Mouse (Mus musculus) left cerebral cortex, postnatal 14 days (tissue): Measurements from ENCODE around the gene Olfr813. TPM values are rescaled to one million over a fixed set of nuclear protein-coding genes. Genes with fewer than 3 reads are reported as not detected.
"Not testable (repeated sequence)": the region's sequence is repeated elsewhere in the genome, so short reads cannot be mapped to it uniquely, and the experiment has no call there.

ENCODE experiments used
- DNase-seq, 2 experiments: peaks; one replicate each; pipeline ENCODE4 v3.0.0; 2021 to 2022; ENCODE audit warnings: low spot score in 2 of 2, mixed read lengths in 1 of 2
- intact Hi-C: fragments of 180-260 bp; cut with DNase I; formaldehyde crosslinking; loops from one replicate; pipeline ENCODE4 v1.15.1; 2025
- long read RNA-seq, 2 experiments: library from polyadenylated mRNA; stranded (forward); transcript quantifications; one replicate each; pipeline ENCODE4 v2.0.0; 2021
- total RNA-seq, 2 experiments: library from RNA; stranded (reverse); gene quantifications; 2 replicates each; pipeline ENCODE4 v1.2.3; 2021

The Olfr813 gene
- not detected for total RNA-seq
- long read RNA-seq, experiment 1 = 0 reads
- long read RNA-seq, experiment 2 = 0 reads

DNA sequence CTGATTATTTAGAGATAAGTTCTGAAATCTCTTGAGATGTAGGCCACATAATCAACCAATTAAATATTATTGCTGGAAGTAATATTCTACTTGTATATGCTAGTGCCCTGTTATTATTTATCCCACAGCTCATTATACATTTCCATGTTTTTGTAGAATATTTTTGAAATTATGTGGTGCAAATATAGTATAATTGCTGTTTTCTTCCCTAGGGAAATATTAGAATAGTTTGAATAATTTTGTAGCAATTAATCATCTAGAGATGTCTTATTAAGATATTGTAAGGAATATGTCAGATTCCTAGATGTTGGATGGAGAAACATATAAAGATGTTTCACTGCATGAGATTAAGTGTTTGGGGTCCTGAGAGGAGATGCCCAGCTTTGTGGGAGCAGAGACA is at the start of gene Olfr813:
Olfr813 (plus strand) TSS at position 301 of the 400 bp plus-strand sequence.
- no peak for DNase-seq
- intact Hi-C loops = no loop called here

DNA sequence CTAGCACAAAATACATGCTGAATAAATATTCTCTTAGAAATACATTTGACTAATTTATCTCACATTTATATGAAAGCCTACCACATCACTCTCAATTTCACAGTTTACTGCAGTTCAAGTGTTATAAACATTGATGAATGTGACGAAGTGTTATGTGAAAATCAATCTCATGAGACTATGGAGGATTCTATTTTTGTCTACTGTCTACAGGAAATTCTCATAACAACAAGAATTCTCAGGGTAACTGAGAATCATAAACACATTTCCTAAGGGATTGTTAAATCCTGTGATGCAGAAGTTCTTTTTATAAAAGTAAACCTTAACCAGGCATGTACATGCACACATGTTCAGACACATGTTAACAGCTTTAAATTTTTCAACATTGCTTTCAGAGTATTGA is 9.2 kb upstream of the Olfr813 start, which contains the start of gene Olfr812:
Olfr812 (minus strand) TSS at position 101 of the 400 bp plus-strand sequence.
- intact Hi-C loops = no loop called here
- DNase-seq = no peak

DNA sequence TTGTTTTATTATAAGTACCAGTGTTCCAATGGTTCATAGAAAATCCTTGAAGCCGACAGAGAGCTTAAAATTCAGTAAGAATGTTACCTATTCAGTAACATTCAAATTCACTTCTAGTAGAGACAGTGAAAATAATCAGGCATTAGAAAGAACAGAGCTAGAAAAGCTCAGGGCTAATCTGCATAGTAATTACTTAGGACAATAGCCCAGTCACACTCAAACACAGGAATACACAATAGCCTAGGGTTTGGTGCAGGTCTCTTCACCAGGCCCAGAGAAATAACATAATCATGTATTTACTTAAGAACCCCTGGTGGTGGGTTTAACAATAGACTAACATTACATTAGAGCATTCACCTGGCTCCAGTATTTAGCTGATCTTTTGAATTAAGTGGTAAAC is 7.8 kb upstream of the Olfr813 start:
- intact Hi-C loops = no loop called here
- DNase-seq = no peak

DNA sequence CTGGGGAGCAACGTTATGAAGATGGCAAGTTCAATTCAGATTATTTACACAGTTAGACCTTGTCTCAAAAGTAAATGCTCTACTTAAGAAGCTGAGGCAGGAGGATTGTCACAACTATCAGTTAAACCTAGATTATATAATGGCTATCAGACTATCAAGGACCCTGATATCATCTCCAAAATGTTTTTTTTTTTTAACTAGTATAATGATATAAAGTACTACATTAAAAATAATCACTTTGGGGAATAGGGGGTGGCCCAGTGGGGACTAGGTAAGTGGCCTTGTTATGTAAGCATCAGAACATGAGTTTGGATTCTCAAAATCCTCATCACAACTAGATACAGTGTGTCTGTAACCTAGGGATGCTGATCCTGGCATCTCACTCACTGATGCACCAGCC is 24.6 kb downstream of the Olfr813 start, which contains the start of gene Olfr814:
Olfr814 (minus strand) TSS at position 101 of the 400 bp plus-strand sequence.
- DNase-seq, intact Hi-C loops: not testable (repeated sequence)

DNA sequence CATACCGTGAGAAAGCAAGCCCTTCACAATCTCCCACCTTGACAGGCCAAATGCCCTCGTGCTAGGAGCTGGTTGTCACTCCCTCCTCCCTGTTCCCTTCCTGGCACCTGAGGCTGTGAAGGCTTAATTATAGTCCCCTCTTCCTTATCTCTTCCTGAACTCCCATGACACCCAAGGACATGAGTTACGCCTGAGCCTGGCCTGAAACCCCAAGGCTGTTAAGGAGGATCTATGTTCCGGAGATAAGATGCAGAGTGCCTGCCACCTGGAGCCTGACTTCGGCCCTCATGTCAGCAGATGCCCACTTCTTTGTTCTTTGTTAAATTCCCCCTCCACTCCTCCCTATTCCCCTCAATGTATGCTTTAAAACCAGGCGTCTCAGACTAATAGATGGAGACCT is 30.3 kb downstream of the Olfr813 start:
- DNase-seq, intact Hi-C loops: not testable (repeated sequence)

DNA sequence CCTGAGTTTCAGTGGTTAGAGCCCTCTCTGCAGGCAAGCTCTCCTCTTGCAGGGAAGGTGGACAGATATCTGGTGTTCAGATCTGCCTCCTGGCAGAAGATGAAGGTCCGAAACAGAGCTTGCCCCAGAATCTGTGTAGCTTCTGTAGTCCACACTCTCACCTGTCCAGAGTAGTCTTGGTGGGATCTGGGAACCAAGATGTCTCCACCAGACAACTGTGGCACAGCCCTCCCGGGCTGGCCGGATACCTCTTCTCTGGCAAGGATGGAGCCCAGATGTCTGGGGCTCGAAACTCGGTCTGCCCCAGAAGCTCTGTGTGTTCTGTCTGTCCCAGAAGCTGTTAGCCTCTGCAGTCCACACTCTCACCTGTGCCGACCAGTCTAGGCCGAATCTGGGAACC is 30.8 kb downstream of the Olfr813 start:
- intact Hi-C loops = no loop called here

DNA sequence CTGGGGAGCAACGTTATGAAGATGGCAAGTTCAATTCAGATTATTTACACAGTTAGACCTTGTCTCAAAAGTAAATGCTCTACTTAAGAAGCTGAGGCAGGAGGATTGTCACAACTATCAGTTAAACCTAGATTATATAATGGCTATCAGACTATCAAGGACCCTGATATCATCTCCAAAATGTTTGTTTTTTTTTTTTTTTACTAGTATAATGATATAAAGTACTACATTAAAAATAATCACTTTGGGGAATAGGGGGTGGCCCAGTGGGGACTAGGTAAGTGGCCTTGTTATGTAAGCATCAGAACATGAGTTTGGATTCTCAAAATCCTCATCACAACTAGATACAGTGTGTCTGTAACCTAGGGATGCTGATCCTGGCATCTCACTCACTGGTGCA is 50.6 kb downstream of the Olfr813 start, which contains the start of gene Olfr815:
Olfr815 (minus strand) TSS at position 101 of the 400 bp plus-strand sequence.
- intact Hi-C loops, DNase-seq: not testable (repeated sequence)

More for the DNA sequence above, 30.8 kb downstream of the Olfr813 start:
- DNase-seq = no peak

Other genes starting within 250 kb of the Olfr813 start
- not detected for gene Olfr796, start 242.8 kb upstream of the Olfr813 start, total RNA-seq
- not detected for gene Olfr798, start 227.4 kb upstream of the Olfr813 start, total RNA-seq
- not detected for gene Olfr799, start 217.9 kb upstream of the Olfr813 start, total RNA-seq
- not detected for gene Olfr800, start 197.7 kb upstream of the Olfr813 start, total RNA-seq
- gene Olfr801, start 181.5 kb upstream of the Olfr813 start, total RNA-seq = not detected
- gene Olfr802, start 167.2 kb upstream of the Olfr813 start, total RNA-seq = under 1 TPM; 0.06 to 0.22 TPM
- not detected for gene Olfr803, start 161.1 kb upstream of the Olfr813 start, total RNA-seq
- not detected for gene Olfr804, start 152.2 kb upstream of the Olfr813 start, total RNA-seq
- gene Olfr805, start 126.0 kb upstream of the Olfr813 start, total RNA-seq = not detected
- gene Olfr806, start 113.4 kb upstream of the Olfr813 start, total RNA-seq = not detected
- gene Olfr807, start 97.6 kb upstream of the Olfr813 start, total RNA-seq = not detected
- gene Olfr808, start 89.9 kb upstream of the Olfr813 start, total RNA-seq = not detected
- gene Olfr809, start 80.7 kb upstream of the Olfr813 start, total RNA-seq = not detected
- gene Olfr810, start 60.5 kb upstream of the Olfr813 start, total RNA-seq = not detected
- not detected for gene Olfr811, start 51.0 kb upstream of the Olfr813 start, total RNA-seq
- not detected for gene Olfr812, start 9.3 kb upstream of the Olfr813 start, total RNA-seq
- not detected for gene Olfr814, start 24.5 kb downstream of the Olfr813 start, total RNA-seq
- not detected for gene Olfr815, start 50.5 kb downstream of the Olfr813 start, total RNA-seq
- not detected for gene Olfr816, start 60.2 kb downstream of the Olfr813 start, total RNA-seq
- not detected for gene Olfr818, start 93.7 kb downstream of the Olfr813 start, total RNA-seq
- gene Olfr819, start 111.9 kb downstream of the Olfr813 start, total RNA-seq = not detected
- not detected for gene Olfr247, start 120.8 kb downstream of the Olfr813 start, total RNA-seq
- gene Gm10310, start 129.7 kb downstream of the Olfr813 start, total RNA-seq = not detected
- not detected for gene Olfr820, start 157.3 kb downstream of the Olfr813 start, total RNA-seq
- not detected for gene Olfr821, start 175.0 kb downstream of the Olfr813 start, total RNA-seq
- gene Olfr822, start 215.8 kb downstream of the Olfr813 start, total RNA-seq = not detected